Mouse (Mus musculus) CH12F3 (cell line): ENCODE data around the gene Ly6g6c.

Experiments used
- in situ Hi-C: fragments of 300-500 bp; cut with MboI; formaldehyde crosslinking; loops from 2 replicates; pipeline ENCODE4 v1.14.3; 2020; ENCODE audit warnings: low sequenced_read_pairs

Ly6g6c gene

DNA sequence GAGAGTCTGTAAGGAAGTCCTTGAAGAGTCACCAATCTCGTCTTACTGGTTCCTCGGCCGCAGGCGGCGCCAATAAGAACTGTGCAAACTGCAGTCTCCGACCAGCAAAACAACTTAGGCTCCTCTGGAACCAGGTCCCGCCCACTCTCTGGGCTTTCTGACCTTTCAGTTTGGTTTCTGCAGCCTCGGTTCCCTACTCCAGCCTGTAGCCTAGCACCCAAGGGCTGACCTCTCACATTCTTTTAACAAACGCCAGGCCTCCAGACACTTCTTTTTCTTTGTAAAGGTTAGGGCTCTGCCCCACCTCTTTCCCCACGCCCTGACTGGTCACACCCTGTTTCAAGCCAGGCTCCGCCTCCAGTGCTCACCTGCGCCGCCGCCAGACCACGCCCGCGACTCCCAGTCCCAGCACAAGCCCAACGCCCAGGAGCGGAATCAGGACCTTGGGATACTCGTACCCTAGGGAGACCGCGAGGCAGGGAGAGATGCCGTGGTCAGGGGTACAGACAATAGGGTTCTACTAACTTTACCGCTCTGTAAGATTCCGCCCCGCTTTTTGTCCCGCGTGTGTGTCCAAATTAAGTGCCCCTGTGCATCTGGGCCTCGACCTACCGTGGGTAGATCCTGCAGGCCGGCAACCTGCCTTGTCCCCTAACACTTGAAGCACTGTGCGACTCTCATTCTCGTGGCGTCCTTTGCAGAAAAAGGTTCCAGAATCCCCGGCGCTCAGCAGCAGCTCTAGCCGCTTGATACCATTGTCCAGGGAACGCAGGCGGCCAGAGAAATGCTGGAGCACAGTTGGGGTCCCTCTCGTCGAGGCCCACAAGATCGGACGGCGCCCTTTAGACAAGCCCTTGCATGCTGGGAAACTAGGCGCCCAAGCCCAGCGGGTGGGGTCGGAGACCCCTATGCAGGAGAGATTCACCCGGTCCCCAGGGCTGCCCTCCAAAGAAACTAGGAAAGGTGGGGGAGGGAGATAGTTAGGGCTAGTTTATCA, at the start of gene Ly6g6c:
Gene Ly6g6c, plus strand, starts transcription at position 438 of the 997 bp plus-strand sequence.
- in situ Hi-C loops, result no loop called here

DNA sequence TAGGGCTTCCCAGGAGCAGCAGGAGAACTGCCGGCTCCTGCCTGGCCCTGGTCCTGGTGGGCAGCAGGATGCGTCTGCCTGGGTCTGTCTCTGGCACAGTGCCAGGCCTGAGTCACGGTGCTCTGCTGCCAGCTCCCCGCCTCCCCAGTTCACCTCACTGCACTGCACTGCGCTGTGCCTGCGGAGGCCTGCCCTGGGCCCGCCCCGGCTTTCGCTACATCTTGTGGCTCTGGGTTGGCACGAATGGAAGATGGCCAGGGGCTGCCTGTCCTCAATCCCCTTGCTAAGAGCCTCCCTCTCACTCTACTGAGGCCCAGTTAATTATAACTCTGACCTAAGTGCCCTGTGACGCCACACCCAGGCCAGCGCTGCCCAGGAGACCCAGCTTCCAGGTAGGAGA, 48.8 kb upstream of the Ly6g6c start, which contains the start of gene Vwa7:
Gene Vwa7, plus strand, starts transcription at position 204 of the 400 bp plus-strand sequence.
- in situ Hi-C loops, result no loop called here

DNA sequence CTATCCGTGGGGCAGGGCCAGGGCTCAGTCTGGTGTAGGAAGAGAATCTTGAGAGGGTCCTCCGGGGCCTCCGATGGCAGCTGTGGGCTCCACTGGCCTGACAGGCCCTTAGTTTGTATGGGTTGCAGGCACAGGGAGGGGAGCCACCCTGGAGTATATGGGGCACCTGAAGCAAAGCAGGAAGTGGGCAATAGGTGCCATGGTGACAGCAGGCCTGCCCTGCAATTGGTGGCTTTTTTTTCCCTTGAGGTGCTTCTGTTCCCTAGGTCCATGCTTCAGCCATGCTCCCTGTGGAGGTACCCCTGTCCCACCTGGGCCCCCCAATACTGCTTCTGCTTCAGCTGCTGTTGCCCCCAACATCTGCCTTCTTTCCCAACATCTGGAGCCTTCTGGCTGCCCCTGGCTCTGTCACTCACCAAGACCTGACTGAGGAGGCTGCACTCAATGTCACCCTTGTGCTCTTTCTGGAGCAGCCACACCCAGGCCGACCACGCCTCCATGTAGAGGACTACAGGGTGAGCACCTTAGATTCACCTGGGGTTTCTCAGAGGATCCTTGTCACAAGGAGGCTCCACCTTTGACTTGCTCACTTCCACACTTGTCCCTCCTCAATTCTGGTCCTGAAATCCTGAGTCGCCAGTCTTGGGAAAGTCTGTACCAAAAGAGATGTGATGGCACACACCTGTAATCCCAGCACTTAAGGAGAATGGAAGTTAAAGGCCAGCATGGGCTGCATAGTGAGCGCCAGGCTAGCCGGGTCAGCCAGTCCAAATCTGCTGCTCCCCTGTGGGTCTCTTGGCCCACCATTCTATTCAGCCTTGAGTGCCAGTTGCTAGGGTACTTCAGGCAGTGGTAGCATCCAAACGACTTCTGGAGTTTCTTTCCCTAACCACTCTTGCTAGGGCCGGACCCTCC, 48.1 kb upstream of the Ly6g6c start:
- in situ Hi-C loops, result no loop called here

DNA sequence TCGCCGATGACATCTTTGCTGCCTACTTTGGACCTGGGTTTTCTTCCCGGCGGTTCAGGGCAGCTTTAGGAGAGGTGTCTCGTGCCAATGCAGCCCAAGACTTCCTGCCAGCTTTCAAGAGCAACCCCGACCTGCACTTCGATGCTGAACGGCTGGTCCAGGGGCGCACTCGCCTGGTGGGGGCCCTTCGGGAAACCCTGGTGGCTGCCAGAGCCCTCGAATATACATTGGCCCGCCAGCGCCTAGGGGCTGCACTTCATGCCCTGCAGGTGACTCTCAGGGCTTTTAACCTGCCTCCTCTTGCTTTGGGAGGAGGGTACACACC, 47.5 kb upstream of the Ly6g6c start:
- in situ Hi-C loops, result no loop called here

DNA sequence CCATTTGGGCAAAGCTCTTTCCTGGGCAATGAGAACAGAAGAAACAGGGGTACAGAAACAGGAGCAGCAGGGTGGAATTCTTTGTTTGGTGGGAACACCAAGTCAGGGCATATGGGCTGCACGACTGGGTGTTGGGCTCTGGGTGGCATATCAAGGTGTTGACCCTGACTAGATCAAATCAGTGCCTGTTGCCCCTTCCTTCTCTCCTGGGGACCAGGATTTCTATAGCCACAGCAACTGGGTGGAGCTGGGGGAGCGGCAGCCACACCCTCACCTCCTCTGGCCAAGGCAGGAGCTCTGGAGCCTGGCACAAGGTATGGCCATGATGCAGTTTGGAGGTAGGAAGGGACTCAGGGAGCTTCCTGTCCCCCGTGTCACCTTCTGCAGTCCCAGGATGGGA, 47.0 kb upstream of the Ly6g6c start:
- in situ Hi-C loops, result no loop called here

DNA sequence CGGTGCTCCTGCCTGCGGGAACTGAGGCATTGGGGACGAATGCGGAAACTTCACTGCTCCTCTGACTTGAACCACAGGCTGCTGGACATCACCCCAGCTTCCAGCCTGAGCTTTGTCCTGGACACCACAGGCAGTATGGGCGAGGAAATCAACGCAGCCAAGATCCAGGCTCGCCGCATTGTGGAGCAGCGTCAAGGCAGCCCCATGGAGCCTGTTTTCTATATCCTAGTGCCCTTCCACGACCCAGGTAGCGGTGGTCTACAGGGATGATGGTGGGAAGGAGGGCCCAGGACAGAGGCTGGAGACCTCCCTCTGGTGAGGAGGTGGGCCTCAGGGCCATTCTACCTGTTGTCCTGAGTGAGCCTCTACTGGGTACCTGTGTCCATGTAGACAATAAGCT, 45.3 kb upstream of the Ly6g6c start:
- in situ Hi-C loops, result no loop called here

DNA sequence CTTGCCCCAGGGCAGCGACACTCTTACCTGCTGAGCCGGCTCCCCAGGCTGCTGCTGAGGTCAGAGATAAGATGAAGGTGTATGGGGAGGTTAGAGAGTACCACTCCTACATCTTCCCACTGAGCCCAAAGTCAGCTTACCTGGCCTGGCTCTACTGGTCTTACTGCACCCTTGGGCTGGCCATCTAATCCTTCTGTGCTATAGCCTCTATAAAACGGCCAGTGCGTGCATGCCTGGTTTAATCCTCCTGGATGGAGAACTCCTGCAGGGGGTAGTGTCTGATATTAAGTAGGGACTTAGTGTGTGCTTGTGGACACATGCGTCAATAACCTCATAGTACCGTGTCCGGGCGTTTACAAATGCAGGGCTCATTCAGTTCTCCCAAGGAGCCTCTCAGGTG, 44.6 kb upstream of the Ly6g6c start:
- in situ Hi-C loops, result no loop called here

DNA sequence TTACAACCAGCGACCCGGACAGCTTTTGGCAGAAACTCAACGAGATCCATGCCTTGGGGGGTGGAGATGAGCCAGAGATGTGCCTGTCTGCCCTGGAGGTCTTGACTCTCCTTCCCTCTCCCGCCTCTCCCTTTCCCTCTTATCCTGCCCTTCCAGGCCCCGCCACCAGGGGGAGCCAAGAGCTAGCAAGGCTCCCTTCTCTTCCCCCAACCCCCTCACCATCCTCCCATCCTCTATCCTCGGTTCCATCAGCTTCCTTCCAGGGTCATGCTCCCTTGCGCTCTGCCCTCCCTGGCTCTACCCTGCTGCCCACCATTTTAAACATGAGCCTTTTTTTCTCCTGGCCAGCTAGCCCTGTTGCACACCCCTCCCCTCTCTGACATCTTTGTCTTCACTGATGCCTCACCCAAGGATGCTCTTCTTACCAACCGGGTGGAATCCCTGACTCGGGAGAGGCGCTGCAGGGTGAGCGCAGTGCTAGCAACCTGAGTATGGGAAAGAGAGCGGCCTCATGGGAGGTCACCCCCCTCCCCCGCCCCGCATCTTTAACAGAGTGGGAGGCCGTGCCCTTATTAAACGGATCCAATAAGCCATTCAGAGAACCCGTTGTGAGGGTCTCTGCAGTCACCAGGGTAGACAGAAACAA, 43.9 kb upstream of the Ly6g6c start:
- in situ Hi-C loops, result no loop called here

DNA sequence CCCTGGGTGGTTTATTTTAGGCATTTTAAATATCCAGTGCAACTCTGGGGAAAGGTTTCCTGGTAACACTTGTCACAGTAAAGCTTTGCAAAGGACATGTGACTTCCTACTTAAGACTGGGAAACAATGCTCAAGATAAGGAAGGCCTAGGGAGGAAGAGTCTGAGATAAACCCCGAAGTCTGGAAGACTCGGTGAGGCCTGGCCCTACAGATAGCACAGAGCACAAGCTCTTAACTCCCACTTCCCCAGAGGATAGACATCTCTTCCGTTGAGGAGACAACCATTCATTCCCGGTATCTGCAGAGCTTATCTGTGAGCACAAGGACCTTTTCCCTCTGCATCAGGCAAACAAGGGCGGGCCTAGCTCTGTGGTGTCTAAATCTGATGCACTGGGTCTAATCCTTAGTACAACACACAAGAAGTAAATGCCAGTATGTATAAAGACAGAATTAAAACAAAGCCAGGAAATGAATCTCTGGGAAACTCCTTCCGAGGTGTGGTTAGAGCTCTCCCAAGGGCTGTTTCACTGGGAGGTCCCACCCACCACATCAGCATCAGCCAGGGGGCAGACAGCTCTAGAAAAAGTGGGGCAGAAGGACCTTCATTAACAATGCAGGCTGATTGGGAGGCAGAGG, 43.2 kb upstream of the Ly6g6c start:
- in situ Hi-C loops, result no loop called here

DNA sequence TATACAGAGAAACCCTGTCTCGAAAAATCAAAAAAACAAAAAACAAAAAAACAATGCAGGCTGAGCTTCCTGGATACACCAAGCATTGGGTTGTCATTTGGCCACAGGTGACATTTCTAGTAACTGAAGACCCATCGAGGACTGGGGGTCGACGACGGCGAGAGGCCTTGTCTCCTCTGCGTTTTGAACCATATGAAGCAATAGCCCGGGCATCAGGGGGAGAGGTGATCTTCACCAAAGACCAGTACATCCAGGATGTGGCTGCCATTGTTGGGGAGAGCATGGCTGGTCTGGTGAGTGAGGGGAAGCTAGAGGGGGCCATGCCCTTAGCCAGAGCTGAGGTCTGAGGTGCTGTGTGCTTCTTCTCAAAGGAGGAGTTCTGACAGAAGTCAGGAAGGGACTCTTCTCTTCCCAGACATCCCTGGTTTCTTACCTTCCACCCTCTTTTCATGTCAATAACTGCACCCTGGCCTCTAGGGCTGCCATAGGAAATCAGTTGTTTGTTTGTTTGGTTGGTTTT, 42.6 kb upstream of the Ly6g6c start:
- in situ Hi-C loops, result no loop called here

DNA sequence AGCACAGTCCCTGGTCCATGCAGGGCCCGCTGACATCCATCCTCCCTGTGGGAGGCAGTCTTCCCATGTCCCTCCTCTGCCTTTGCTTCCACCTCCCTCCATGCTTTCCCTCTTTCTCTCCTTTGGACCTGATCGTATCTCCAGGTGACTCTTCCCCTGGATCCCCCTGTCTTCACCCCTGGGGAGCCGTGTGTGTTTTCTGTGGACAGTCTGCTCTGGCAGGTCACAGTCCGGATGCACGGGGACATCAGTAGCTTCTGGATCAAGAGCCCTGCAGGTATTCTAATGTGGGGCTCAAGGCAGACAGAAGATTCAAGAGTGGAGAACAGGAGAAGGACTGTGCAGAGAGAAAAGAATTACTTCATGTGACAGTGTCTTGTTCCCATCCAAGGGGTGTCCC, 42.0 kb upstream of the Ly6g6c start:
- in situ Hi-C loops, result no loop called here

DNA sequence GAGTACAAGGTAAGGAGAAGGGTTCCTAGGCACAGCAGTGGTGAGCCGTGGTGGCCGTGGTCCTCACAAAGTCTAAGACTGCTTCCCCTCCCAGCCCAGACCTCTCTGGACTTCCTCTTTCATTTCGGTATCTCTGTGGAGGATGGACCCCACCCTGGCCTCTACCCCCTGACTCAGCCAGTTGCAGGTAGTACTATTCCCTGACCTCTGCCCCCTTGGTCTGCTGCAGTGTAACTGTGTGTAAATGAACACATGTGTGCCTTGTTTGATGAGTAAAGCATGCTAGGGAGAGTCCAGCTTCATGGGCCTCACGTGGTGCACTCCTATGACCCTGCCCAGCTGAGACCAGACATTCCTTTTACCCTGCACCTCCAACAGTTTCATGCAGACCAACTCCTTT, 41.4 kb upstream of the Ly6g6c start:
- in situ Hi-C loops, result no loop called here

DNA sequence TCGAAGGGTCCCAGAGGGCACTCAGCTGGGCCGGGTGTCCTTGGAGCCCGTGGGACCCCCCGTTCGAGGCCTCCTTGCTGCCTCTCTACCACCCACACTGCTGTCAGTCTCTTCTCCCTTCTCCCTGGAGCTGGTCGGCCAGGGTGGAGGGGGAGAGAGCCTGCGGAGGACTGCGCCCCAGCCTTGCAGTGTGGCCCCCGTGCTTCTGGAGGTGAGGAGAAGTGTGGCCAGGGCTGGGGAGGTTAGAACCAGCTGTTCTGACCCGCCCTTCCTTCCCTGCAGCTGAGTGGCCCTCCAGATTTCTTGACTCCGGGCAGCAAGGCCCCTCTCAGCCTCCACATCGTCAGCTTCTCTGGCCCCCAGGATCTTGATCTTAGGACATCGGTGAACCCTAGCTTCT, 40.9 kb upstream of the Ly6g6c start:
- in situ Hi-C loops, result no loop called here

DNA sequence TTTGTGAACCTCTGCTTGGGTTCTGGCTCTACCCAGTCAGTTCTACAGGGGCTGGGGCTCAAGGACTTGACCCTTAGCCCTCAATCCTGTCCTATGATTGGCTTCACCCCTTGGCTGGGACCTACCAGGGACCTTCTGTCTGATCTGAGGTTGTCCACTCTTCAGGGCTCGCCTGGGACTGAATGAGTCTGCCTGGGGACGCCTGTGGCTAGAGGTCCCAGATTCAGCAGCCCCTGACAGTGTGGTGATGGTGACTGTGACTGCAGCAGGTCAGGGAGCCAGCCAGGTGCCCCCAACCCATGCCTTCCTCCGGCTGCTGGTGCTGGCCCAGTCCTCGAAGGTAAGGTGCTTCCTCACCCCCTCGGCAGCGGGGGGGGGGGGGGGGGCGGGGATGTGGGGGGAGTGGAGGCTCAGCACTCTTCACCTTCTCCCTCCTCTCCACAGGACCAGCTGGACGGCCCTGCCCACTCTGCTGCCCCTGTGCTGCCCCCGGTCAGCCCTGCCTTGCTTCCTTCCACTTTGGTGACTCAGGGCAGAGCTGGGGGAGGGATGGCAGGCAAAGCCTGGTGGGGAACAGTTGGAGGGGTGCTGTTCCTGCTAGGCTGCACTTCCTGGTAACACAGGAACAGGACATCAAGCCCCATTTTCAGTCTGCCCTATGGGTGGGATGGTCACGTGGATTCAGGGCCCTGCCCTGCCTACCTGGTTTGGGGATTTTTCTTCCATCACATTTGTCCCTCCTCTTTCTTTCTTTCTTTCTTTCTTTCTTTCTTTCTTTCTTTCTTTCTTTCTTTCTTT, 40.3 kb upstream of the Ly6g6c start:
- in situ Hi-C loops, result no loop called here

DNA sequence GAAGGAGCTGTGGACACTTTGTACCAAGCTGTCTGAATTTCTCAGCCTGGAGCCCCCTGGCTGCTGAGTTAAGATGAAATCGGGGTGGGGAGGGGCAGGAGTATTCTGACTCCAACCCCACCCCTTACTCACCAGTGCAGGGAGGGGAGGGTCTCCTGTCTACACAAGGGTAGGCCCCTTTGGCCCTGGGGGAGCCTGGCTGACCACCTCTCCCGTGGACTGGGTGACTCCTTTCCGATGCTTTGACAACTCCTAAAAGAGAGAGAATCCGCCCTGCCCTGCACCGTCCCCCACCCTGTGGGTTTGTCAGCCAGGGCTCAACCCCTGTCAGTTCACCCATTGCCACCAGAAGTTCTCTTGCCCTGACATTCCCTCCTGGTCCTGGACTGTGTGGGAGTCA, 39.0 kb upstream of the Ly6g6c start:
- in situ Hi-C loops, result no loop called here

DNA sequence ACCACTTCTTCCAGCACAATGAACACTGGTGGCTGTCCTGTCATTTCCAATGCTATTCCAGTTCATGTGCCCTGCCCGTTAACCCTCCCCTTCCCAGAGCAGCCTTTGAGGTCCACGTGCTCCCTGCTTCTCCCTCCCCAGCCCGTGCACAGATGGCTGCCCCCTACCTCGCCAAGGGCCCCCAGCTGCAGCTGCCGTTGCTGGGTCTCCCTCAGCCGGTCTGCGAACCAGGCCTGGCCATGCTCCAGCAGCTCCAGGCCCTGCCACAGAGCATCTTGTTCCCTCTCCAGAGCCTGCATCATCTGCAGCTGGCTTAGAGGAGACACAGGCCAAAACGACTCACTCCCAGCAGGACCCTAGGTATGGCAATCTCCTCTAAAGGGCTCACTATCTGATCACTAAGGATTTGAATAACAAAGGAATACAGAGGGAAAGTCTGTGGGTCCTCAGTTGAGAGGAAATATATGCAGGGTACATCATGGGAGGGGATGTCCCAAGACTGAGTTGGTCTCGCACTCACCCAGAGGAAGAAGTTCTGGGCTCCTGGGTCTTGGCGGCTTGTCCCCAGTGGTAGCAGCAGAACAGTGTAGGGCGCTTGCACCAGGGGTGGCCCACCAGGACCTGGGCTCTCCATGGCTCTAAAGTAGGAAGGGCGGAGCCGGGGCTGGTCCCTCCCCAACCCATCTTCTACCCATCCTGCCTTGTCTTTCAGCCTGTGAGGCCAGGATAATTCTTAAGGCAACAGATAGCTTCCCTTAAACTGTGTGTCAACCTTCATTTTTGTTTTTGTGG, 37.7 kb upstream of the Ly6g6c start, which contains the start of gene Sapcd1:
Gene Sapcd1, minus strand, starts transcription at position 740 of the 792 bp plus-strand sequence.
- in situ Hi-C loops, result no loop called here

DNA sequence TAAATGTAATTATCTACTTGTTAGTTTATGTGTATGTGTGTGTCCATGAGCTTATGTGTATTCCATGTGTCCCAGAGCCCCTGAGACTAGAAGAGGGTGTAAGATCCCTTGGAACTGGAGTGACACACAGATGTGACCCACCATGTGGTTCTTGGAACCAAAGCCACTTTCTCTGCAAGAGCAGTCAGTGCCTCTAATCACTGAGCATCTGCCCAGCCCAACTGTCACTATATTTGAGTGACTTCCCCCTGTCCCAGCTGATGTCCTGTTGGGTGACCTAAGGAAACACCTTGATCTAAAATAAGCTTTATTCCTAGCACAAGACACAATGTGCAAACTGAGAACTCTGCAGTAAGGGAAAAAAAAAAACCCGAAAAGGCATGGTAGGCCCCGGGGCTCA, 36.9 kb upstream of the Ly6g6c start:
- in situ Hi-C loops, result no loop called here

DNA sequence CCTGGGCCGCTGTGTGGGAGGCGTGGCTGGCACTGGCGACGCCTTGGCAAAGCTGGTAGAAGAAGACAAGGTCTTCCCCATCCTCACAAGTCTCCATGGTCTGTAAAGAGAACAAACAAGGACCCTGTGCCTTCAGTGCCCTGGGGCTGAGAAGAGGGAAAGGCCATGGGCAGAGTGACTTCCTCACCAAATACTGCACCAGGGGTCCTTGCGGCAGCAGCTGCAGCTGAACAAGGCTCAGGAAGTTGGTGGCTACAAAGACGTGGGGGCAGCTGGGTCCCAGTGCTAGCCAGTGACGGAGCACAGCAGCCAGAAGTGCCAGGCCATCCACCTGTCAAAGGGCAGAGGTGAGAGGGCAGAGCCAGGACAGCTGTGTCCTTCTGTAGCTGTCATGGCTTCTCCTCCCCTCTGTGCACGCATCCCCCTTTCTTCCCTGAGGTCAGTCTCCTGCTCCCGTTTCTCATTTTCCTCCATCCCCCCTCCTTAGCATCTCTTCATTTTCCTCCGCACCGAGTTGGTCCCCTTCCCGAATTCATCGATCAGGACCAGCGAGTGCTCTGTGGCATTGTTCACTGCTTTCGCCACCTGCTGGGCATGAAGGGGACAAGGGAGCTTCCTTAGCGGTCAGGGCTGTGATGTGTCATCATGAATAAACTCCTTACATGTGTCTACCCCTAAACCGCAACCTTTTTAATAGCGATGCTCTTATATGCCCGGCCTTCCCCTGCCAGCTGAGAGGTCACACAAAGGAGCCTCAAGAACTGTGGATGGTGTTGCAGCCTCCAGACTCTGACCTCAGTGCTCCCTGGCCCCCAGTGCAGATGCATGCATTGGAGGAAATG, 35.3 kb upstream of the Ly6g6c start:
- in situ Hi-C loops, result no loop called here
